Mouse (Mus musculus) heart, postnatal 36 days (tissue): ENCODE measurements around the gene App. TPM values are rescaled to one million over a fixed set of nuclear protein-coding genes. Genes with fewer than 3 reads are reported as not detected.
A peak's percentile ranks its signal among the peaks of the same experiment; 100 is the strongest.

Source experiments
- DNase-seq, 2 experiments: peaks; one replicate each; pipeline ENCODE4 v3.0.0; 2021 to 2022
- intact Hi-C: fragments of 180-260 bp; cut with DNase I; formaldehyde crosslinking; loops from one replicate; pipeline ENCODE4 v1.15.1; 2025
- total RNA-seq, 2 experiments: library from RNA; stranded (reverse); gene quantifications; 2 replicates each; pipeline ENCODE4 v1.2.3; 2021

Gene App
- total RNA-seq, 2 experiments from 2014 or later = 144 to 157 TPM

GRCm38 (mm10) chr16:85152457-85152856, 21.1 kb downstream of the App start:
- intact Hi-C loops = no loop called here
- no peak for DNase-seq

DNA sequence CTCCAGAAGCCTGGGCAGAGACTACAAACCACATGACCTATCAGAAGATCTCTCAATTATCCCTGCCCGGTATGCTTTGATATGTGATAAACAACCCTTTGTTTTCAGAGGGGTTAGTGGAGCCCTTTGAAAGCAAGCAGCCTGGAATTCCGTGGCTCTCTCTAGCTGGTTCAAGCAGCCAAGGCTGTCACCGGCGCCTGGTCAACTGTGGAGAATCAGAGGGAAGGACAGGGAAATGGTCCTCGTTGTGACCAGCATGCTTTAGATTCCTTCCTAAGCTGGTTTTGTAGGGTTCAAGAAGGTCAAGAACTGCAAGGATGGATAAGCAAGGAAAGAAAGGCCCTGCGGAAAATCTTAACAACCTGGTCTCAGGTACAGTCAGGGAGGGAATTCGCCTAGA, 21.9 kb downstream of the App start:
- intact Hi-C loops = no loop called here
- no peak for DNase-seq

- intact Hi-C loops = no loop called here
- no peak for DNase-seq
These were observed 22.7 kb downstream of the App start for GRCm38 (mm10) chr16:85150902-85151301.

DNA sequence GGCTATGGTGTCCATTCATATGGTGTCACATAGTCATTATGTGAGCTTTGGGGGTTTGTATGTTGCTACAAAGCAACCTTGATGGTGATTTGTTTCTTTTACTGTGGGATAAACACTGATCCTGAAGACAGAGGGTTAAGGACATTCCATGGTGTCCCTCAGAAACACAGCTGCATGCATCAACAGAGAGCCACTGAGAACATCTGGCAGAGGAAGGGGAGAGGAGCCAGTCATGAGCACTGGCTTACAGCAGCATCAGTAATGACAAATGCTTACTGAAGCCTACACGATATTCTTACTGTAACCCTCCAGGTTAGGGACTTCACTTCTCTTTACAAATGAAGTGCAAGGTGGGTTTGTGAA, 24.1 kb downstream of the App start:
- intact Hi-C loops = loop anchor here (1.0 to 2.0 kb wide), 2 partner anchors 15 to 23 kb away; no protein-coding TSS in a partner anchor
- no peak for DNase-seq

- intact Hi-C loops = loop anchor here (1.0 to 2.0 kb wide), 2 partner anchors 14 to 23 kb away; no protein-coding TSS in a partner anchor
These were observed 24.7 kb downstream of the App start for GRCm38 (mm10) chr16:85148615-85149508.

GRCm38 (mm10) chr16:85147440-85147839, 26.1 kb downstream of the App start:
- DNase-seq = no peak
- intact Hi-C loops = no loop called here

More at GRCm38 (mm10) chr16:85148615-85149508, 24.7 kb downstream of the App start:
- DNase-seq = peak; percentile 63 to 72

- intact Hi-C loops = no loop called here
- no peak for DNase-seq
These were observed 27.8 kb downstream of the App start for GRCm38 (mm10) chr16:85145771-85146178.

GRCm38 (mm10) chr16:85145369-85145768, 28.2 kb downstream of the App start:
- intact Hi-C loops = no loop called here
- no peak for DNase-seq

GRCm38 (mm10) chr16:85144401-85144800, 29.2 kb downstream of the App start:
- no peak for DNase-seq
- intact Hi-C loops = no loop called here

- intact Hi-C loops = no loop called here
- DNase-seq = no peak
These were observed 29.7 kb downstream of the App start for GRCm38 (mm10) chr16:85143863-85144262.

DNA sequence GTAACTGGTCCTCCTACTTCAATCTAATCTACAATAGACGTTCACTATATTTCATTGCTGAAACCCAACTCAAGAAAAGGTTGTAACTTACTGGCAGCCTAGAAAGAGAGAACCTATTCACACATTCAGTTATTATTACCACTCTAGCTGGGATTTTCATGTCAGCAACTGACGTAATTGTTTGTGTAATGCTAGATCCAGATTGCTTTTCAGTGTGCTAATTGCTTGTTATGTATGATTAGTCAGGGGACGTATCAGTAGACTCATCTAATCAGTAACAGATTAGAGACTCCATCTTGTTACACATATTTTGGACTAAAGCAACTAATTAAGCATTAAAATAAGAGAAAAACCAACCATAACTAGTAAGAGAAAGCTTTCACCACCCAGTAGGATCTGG, 30.4 kb downstream of the App start:
- no peak for DNase-seq
- intact Hi-C loops = no loop called here

- no peak for DNase-seq
- intact Hi-C loops = no loop called here
These were observed 32.2 kb downstream of the App start for GRCm38 (mm10) chr16:85141404-85141803.

GRCm38 (mm10) chr16:85139178-85139604, 34.4 kb downstream of the App start:
- intact Hi-C loops = no loop called here

DNA sequence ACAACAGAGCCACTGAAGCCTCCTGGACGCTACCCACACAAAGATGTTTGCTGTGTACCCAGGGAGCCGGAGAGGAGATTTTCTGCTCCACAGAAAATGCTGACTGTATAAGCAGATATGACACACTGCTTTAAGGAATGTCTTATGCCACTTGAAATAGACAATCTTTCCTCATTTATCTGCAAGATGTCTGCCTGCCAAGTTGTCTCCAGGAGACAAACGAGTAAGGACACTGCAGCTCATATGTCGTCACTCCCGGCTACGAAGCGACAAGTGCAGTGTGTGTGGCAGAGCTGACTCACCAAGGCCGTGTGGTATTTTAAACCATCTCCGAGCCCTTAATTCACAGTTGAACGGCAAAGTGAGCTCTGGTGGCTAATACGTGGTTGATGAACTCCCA, 36.2 kb downstream of the App start:
- intact Hi-C loops = no loop called here
- no peak for DNase-seq

More at GRCm38 (mm10) chr16:85139178-85139604, 34.4 kb downstream of the App start:
- DNase-seq = no peak

- intact Hi-C loops = no loop called here
- DNase-seq = no peak
These were observed 37.5 kb downstream of the App start for GRCm38 (mm10) chr16:85136046-85136445.

GRCm38 (mm10) chr16:85133468-85133881, 40.1 kb downstream of the App start:
- peak; percentile 61 to 66 for DNase-seq
- intact Hi-C loops = no loop called here

GRCm38 (mm10) chr16:85133057-85133456, 40.5 kb downstream of the App start:
- intact Hi-C loops = no loop called here
- no peak for DNase-seq

- intact Hi-C loops = no loop called here
- no peak for DNase-seq
These were observed 41.4 kb downstream of the App start for GRCm38 (mm10) chr16:85132182-85132581.

DNA sequence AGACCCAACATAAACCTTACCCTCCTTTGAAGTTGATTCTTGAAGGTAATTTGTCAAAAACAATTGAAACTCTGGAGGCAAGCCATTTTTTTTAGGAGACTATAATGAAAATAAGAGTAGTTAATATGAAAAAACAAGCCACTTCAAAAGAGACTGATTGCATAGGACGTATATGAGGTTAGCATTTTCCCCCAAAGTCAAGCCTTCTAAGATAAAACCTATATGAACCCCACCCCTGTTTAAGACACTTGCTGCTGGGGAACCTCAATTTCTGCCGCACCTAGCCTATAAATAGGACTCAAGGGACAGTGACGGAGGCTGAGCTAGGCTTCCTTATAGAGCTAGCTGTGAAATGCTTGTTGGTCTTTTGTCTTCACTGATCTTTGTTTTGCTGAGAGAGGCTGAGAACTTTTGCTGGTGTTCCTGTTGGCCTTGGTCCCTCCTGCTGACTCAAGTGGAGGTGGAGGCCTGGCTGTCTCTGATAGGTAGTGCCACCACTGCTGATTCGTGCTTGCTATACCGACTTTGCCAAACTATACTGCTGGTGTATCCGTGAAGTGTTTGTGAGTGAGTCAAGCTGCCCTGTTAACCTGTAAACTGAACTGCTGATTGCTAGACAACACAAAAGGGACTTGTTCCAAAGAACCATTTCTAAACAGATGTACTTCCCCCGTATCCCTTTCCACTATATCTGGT, 42.6 kb downstream of the App start:
- intact Hi-C loops = no loop called here
- no peak for DNase-seq

- no peak for DNase-seq
- intact Hi-C loops = no loop called here
These were observed 44.6 kb downstream of the App start for GRCm38 (mm10) chr16:85128693-85129657.

DNA sequence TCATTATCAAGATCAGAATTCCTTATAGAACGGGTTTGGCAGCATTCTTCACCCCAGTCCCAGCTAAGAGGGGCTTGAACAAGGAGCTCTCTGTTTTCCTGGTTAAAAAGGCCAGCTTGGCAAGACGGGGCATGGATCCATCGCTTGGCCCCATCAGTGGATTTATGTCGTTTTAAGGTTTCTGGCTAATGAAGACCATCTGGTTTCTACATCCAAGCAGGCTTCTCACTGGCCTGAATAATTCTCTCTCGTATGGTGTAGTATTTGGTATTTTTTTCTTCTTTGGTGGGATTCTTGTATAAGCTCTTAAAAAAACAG, 45.3 kb downstream of the App start:
- intact Hi-C loops = no loop called here
- no peak for DNase-seq
